Mouse (Mus musculus) lung, adult 2 months (tissue): ENCODE data around the gene Olfr1390. TPM values are rescaled to one million over a fixed set of nuclear protein-coding genes. Genes with fewer than 3 reads are reported as not detected.

Source experiments
- polyA plus RNA-seq: library from polyadenylated mRNA; depleted of rRNA; stranded (reverse); fragments of >200 nt; gene quantifications from 2 replicates; pipeline ENCODE4 v1.2.3, GENCODE M21; 2012; rRNA removed

Olfr1390 gene
- polyA plus RNA-seq, 1 experiment: not detected

Other genes starting within 250 kb of the Olfr1390 start
- 0.17 and 0.26 TPM in 2 replicates for gene Olfr1396, start 220.3 kb upstream of the Olfr1390 start, polyA plus RNA-seq
- not detected in 2 replicates for gene Olfr1395, start 192.9 kb upstream of the Olfr1390 start, polyA plus RNA-seq
- not detected in 2 replicates for gene Olfr1394, start 180.8 kb upstream of the Olfr1390 start, polyA plus RNA-seq
- gene Btnl9, start 148.0 kb upstream of the Olfr1390 start, polyA plus RNA-seq: 1.6 and 2.1 TPM in 2 replicates
- gene Zfp62, start 131.9 kb upstream of the Olfr1390 start, polyA plus RNA-seq: 1.5 and 3.0 TPM in 2 replicates
- gene Mgat1, start 91.0 kb upstream of the Olfr1390 start, polyA plus RNA-seq: 216 and 218 TPM in 2 replicates
- not detected in 2 replicates for gene Olfr1393, start 56.9 kb upstream of the Olfr1390 start, polyA plus RNA-seq
- 0.09 TPM in 1 of 2 replicates, not detected in the other for gene Olfr1392, start 49.9 kb upstream of the Olfr1390 start, polyA plus RNA-seq
- not detected in 2 replicates for gene Olfr10, start 30.4 kb upstream of the Olfr1390 start, polyA plus RNA-seq
- not detected in 2 replicates for gene Olfr1391, start 12.4 kb upstream of the Olfr1390 start, polyA plus RNA-seq
- not detected in 2 replicates for gene Olfr1389, start 87.9 kb downstream of the Olfr1390 start, polyA plus RNA-seq
- 0.07 and 0.08 TPM in 2 replicates for gene Olfr1388, start 101.4 kb downstream of the Olfr1390 start, polyA plus RNA-seq
- not detected in 2 replicates for gene Olfr1387, start 120.2 kb downstream of the Olfr1390 start, polyA plus RNA-seq
- not detected in 2 replicates for gene Olfr1386, start 129.9 kb downstream of the Olfr1390 start, polyA plus RNA-seq
- gene Olfr1385, start 153.9 kb downstream of the Olfr1390 start, polyA plus RNA-seq: not detected in 2 replicates
- not detected in 2 replicates for gene Olfr1384, start 171.5 kb downstream of the Olfr1390 start, polyA plus RNA-seq
- not detected in 2 replicates for gene Olfr1383, start 184.5 kb downstream of the Olfr1390 start, polyA plus RNA-seq
- gene Olfr1382, start 193.1 kb downstream of the Olfr1390 start, polyA plus RNA-seq: not detected in 2 replicates
- not detected in 2 replicates for gene Olfr1381, start 208.3 kb downstream of the Olfr1390 start, polyA plus RNA-seq
- gene Olfr1380, start 221.7 kb downstream of the Olfr1390 start, polyA plus RNA-seq: not detected in 2 replicates